Mouse (Mus musculus): ENCODE data around the gene Rfxank.

DNA sequence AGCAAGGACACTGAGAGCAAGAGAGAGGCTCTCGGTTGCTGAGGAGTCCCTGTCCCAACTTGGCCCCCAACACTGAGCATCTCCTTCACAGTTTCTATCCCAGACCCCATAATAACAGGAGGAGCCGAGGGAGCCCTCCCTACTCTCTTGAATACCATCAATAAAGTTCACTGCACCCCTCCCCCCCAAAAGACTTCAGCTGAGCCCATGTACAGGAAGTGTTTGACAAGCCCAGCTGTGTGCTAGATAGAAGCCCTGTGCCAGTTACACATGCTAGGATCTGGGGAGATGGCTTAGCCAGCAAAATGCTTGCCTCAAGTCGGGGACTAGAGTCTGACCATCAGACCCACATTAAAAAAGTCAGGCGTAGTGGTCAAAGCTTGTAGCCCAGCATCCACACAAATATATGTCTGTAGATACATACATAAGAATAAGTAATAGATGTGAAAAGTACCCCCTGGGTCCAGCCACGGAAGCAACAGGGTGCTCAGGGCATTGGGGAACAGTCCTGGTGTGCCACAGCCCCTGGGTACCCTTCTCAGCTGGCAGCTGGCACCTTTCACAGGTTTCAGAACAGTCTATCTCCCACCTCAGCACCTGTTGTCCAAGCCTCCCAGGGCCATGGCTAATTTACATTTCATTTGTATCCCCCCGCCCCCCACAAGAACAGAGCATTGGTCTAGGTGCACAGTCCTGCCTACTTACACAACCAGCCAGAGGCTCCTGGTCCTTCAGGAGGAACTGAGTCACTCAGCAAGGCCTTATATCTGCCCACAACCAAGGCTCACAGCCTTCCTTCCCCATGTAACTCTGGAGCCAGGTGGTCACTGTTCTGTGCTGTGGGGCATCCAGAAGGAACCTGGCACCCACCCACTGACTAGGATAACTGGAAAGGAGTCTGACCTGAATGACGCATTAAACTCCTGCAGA is 9.0 kb upstream of the Rfxank start:
- TF ChIP-seq CTCF (IDR thresholded peaks at IDR 0.05; ENCODE audit: low read depth, low read length) (no peak), POLR2A (IDR thresholded peaks at IDR 0.05; ENCODE audit: extremely low read depth, insufficient read depth, low read length) (no peak)
